Mouse (Mus musculus): Measurements from ENCODE around the gene Plcg2.

The Plcg2 gene

DNA sequence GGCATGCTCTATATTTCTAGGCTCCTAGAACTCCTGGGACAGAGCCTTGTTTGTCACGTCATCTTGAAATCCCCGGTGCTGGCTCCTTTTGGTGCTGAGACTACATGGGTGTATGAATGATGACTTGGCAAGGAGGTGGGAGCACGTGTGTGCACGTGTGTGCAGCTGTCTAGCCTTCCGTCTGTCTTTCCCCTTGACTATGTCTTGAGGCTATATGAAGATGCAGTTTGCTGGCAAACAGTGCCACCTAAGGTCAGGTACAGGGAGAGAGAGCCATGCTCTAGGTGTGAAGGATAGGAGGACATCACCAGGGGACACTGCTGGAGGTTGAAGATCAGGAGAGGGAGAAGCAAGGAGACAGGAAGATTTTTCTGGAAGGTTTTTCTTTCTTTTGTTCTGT, 49.9 kb downstream of the Plcg2 start:
- DNase-seq (ENCODE audit: low spot score), result no peak

DNA sequence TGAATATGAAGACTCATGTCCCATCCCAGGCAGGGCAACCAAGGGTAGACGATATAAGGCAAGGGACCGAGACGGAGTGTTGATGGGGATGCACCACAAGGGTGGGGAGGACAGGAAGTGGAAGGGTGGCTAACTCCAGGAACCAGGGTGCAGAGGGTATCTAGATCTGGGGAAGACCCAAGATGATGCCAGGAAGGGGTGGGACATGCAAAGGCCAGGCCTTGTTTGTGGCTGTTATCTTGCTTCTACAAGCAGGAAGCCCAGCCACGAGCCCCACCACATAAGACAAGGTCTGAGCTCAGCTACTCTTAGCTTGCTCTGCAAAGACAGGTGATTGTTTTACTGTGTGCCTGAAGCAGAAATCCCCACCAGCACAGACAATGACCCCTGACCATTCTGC, 50.4 kb downstream of the Plcg2 start:
- no peak for DNase-seq (ENCODE audit: low spot score)

DNA sequence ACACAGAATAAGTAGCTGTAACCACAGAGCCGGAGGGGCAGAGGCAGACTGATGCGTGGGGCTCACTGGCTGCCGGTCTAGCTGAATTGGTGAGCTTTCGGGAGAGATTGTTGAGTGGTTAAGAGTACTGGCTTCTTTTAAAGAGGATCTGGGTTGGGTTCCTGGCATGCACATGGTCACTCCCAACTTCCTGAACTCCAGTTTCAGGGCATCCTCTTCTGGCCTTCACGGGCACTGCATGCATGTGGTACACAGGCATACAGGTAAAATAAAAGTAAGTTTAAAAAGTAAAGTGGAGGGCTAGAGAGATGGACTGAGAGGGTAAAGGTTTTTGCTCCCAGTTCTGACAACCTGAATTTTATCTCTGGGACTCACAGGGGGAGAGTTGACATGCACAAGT, 52.4 kb downstream of the Plcg2 start:
- DNase-seq (ENCODE audit: low spot score), result no peak

DNA sequence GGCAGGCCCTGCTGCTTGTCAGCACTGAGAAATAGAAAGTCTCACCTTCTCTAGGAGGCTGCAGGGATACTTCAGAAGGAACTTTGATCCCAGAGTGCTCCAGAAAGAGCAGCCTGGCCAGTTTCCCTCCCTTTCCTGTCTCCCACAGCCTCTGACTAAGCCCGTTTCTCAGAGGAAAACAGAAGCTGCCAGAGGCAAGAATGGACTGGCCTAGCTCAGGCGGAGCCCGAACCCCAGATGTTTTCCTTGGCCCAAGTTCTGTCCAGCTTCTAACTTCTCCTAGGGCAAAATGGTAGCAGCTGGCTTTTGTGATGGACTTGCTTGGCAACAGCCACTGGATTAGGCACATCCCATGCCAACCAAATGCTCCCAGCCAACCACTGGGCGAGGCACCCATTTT, 62.9 kb downstream of the Plcg2 start:
- no peak for DNase-seq (ENCODE audit: low spot score)

DNA sequence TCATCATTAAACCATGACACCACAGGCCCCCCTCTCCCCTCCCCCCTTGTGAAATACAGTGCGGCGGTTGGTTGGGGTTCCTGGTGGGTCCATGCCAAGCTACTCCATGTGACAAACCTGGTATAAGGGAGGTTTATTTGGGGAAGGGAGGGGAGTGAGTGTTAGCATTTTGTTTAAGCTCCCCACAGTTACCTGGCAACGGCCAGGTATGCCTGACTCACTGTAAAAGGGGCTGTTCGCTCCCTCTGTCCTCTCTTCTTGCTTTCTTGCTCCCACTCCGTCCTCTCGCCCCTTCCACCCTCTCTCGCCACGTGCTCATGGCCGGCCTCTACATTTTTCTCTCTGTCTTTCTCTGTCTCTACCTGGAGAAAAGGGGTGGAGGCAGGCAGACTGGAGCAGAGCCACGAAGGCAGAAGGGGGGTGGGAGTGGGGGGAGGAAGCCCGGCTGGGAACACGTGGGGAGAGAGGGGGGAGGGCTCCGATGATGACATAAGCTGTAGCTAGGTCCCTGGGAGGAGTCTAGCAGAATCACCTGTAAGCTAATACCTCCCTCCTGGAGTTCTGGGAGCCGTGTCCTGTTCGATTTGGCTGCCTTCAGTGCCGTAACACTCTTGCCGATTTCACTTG, 63.8 kb downstream of the Plcg2 start:
- no peak for DNase-seq (ENCODE audit: low spot score)

DNA sequence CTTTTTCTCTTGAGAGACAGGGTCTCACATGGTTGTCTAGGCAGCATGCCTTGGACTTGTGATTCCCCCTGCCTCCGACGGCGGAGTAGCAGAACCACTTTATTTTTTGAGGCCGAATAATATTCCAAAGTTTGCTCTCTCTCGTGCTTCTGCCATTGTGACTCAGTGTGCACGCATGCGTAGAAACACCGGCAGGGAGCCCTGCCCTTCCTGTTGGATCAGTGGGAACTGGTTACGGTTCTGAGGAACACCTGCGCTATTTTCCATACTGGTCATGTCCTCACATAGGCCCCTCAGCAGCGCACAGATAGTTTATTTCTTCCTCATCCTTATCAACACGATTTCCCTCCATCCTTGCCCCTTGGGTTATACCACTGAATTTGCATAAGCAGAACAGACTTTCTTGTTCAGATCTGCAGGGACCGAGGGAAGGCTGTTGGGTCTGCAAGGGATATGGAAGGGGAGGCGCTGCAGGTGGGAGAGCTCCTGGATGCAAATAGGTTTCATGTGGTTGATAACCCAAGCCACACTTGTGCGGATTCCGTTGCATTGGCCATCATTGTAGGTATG, 64.4 kb downstream of the Plcg2 start:
- DNase-seq (ENCODE audit: low spot score), result no peak

DNA sequence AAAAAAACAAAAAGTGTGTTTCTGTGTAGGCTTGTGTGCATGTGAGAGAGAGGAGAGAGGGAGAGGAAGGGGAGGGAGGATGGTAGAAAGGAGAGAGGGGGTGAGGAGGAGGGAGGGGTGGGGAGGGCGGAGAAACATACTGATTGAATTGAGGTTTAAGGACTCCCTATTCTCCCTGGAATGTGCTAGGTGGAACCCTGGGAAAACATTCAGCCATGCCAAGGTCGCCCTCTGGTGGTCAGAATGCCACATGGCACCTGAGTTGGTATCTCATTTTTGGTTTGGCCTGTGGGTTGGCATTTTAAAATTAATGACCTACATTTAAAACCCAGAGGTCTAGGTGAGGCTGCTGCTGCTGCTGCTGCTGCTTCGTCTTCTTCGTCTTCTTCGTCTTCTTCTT, 71.3 kb downstream of the Plcg2 start:
- DNase-seq (ENCODE audit: low spot score), result no peak

DNA sequence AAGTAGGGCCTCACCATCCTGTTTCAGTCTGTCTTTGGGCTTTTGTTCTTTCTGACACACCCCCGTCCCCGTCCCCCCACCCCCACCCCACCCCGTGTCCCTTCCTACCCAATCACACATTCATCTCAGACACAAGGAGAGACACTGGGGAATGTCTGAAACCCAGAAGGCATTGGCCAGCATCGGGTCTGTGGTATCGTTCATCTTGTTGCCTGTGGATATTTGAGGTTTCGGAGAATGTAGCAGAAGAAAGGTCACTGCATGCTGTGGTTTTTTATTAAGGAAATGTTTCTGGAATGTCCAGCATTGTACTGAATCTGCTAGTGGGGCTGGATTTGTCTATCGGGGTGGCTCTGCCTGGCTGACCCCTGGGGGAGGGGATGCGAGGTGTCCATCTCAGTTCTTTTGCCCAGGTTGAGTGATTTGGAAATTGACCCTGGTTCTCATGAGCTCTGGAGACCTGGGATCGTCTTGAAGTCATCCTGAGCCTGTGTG, 78.2 kb downstream of the Plcg2 start:
- no peak for DNase-seq (ENCODE audit: low spot score)

DNA sequence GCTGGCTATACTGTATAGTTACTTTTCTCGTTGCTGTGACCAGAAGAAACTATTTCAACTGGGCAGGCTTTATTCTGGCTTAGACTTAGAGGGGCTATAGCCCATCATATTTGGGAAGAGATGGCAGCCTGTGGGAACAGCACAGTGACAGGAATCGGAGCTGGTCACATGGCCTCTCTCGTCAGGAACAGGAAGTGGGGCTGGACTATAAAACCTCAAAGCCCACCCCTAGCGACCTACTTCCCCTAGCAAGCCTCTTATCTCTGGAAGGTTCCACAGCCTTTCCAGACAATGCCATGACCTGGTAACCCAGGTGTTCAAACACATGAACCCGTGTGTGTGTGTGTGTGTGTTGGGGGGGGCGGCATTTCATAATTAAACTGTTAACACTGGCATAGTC, 79.0 kb downstream of the Plcg2 start:
- DNase-seq (ENCODE audit: low spot score), result no peak

DNA sequence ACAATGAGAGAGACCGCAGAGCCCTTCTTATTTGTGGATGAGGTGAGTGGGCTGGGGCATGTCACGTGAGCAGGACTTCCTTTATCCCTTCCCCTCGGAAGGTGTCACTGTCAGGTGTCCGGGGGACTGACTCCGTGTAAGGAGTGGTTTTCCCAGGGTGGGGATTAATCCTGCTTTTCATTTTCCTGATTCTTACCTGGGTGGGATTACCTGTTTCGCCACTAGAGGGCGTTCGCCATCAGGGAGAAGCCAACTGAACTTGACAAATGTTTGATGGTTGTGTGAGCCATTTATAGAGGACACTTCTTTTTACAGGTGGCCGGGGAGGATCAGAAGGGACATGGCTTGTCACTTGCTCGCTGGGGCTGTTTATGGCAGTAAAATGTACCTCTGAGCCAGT, 79.8 kb downstream of the Plcg2 start:
- DNase-seq (ENCODE audit: low spot score), result no peak

DNA sequence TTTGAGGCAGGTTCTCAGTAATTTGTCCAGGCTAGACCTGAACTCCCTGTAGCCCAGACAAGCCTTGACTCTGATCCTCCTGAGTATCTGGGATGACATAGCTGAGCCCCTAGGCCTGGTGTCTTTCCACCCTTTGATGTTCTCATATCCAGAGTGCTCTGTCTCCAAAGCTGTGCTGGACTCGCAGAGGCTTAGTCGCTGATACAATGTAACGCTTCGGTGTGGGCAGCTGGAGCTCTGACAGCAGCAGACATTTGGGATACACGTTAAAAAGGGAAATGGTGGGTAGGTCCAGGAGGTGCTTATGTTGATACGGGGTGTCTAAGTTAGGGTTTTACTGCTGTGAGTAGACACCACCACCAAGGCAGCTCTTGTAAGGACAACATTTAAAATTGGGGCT, 80.8 kb downstream of the Plcg2 start:
- no peak for DNase-seq (ENCODE audit: low spot score)

DNA sequence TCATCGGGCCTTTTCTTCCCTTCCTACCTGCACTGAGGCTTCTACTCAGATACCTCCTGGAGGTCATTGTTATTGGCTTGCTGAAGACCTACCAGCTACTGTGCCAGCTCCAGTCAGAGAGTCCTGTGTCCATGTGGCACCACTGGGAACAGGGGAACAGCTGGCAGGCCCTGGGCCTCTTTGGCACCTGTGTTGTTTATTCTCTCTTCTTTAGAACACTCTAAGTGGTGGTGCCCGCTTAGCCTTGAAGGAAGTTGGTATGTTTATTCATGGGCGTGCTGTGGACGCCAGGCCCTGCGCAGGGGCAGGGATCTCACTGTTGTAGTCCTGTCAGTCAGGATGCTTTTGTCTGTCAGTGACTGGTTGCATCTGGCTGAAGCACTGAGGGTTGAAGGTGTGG, 95.8 kb downstream of the Plcg2 start:
- no peak for DNase-seq (ENCODE audit: low spot score)

DNA sequence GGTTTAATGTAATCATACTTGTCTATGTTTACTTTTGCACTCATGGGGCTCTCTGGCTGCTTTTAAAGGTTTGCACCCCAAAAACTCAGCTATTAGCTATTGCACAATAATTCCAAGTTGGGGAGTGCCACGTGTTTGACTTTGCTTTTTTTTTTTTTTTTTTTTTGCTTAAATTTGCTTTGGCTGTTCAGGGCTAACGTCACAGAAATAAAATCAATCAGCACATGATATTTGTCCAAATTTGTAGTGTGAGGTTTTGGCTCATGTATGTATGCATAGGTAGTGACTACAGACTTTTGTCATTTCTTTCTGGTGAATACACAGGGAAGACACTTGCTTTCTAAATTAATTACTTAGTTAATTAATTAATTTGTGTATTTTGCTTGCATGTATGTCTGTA, 96.9 kb downstream of the Plcg2 start:
- no peak for DNase-seq (ENCODE audit: low spot score)

DNA sequence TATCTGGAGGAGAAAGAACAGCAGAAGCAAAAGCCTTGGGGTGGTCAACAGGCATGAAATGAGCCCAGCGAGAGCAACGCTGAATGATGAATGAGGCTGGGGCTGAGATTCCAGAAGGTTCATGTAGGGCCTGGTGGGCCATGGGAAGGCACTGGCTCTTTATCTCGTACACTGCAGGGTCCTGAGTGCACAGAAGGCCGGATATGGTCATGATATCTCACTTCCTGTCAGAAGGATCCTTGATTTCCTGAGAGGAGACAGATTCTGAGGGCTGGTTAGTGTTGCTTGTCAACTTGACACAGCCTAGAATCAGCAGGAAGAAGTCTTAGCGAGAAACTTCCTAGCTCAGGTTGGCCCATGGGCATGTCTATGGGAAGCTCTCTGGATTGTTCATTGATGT, 98.7 kb downstream of the Plcg2 start:
- no peak for DNase-seq (ENCODE audit: low spot score)

DNA sequence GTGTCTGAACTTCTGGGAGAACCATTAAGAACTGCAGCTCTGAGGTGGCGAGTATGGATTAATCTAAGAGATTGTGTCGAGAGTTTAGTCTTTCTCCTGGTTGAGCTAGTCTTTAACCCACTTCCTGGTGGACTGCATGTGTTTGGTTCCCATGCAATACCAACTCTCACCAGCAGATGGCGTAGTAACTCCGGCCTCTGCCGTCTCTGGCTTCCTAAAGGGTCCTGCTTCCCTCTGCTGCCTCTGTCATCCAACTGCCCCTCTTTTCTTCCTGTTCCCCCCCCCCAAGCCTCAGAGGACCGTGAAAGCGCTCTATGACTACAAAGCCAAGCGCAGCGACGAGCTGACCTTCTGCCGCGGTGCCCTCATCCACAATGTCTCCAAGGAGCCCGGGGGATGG, 102.7 kb downstream of the Plcg2 start:
- DNase-seq (ENCODE audit: low spot score), result no peak

DNA sequence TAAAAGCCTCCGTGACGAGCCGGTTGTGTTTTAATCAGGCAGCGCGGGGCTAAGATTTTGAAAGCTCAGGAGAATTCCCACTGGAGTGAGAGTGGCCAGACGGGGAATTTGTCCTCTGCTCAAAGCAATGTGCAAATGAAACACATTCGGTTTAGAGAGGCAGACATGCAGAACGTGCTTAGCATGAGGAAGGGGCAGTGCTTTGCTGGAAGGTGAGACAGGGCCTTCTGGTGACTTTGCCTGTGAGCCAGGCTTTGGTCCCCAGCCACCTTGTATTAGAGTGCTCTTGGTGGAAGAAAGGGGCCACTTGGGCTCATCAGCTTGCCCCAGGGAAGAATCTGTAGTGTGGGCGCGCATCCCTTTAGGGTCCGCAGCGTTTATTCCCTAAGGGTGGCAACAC, 106.0 kb downstream of the Plcg2 start:
- DNase-seq (ENCODE audit: low spot score), result no peak

DNA sequence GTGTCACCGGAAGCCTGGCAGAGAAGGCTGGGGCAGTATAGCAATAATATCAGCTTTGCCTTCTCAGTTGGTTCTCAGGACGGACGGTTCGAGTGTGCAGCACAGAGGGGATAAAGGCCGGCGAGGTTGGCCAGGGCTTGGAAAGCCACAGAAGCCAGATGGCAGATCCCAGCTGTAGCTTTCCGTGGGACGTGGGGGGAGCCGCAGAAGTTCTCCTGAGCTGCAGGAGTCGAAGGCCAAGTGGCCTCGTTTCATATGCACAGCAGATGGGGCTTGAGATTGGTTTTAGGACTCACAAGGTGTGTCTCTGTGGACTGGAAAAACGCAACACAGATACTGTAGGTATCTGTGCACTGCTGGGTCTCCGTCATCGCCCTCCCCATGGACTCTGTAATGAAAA, 106.6 kb downstream of the Plcg2 start:
- DNase-seq (ENCODE audit: low spot score), result no peak

DNA sequence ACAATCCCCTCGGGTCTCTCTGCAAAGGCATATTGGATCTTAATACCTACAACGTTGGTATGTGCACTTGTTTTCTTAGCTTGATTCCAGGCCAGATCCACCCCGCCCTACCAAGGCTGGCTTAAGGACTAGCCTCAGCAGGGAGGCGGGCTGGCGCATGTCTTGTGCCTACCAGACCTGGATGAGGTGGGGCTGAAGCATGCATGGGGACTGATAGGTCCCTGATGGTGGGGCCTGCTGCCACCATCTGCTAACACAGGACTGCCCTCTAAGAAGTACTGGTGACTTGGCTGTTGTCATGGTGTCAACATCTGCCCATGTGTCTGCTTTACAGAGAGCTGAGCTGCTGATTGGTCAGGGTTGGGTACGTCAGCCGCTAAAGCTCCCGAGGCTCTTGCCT, 107.1 kb downstream of the Plcg2 start:
- DNase-seq (ENCODE audit: low spot score), result no peak

DNA sequence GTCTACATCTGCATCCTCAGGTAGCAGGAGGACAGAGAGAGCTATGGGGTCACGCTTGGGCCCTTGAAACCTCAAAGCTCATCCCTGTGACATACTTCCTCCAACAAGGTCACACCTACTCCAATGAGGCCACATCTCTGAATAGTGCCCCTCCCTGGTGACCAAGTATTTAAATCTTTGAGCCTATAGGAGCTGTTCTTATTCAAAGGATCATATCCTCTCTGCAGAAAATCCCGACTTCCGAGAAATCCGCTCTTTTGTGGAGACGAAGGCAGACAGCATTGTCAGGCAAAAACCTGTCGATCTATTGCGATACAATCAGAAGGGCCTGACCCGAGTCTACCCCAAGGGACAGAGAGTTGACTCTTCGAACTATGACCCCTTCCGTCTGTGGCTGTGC, 112.4 kb downstream of the Plcg2 start:
- DNase-seq (ENCODE audit: low spot score), result no peak

DNA sequence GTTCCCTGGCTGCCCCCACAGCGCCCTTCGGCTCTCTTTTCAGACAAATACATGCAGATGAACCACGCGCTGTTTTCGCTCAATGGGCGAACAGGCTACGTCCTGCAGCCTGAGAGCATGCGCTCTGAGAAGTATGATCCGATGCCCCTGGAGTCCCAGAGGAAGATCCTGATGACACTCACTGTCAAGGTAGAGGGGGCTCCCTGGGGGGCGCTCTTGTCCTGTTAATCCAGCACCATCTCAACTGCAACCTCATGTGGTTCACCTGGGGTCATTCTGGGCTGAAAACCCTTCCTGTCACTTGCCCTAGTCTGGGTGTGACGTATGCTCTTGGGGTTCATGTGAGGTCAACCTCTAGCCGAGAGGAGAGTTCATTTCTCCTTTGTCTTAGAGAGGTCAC, 114.8 kb downstream of the Plcg2 start:
- no peak for DNase-seq (ENCODE audit: low spot score)

DNA sequence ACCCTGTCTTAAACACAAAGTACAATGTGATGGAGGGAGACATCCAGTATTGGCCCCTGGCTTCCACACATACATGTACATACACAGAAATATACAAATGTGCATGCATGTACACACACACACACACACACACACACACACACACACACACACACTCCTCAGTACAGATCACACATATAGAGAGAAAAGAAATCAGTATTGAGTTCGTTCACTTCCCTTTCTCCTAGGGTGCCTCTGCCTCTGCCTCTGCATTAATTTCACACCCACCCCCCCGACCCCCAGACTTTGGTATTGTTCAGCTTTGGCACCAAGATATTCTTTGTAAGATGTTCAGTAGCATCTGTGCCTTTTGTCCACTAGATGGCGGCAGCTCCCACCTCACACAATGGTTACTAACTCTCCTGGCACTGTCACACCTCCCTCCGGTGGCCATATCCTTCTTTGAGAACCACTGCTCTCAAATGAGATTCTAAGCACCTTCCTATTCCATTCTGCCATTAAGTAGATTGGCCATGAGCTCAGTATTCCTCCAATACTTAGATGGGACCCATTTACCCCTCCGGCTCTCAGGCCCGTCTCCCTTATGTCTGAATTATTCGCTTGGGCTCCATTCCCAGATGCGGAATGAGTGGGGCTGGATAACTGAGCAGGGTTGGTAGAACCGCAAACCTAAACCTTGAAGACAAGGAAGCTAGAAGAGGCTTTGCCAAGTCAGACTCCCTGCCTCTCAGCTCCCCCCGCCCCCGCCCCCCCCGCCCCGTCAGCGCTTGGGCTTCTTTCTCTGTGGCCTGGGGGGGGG, 128.1 kb downstream of the Plcg2 start:
- DNase-seq (ENCODE audit: low spot score), result no peak

DNA sequence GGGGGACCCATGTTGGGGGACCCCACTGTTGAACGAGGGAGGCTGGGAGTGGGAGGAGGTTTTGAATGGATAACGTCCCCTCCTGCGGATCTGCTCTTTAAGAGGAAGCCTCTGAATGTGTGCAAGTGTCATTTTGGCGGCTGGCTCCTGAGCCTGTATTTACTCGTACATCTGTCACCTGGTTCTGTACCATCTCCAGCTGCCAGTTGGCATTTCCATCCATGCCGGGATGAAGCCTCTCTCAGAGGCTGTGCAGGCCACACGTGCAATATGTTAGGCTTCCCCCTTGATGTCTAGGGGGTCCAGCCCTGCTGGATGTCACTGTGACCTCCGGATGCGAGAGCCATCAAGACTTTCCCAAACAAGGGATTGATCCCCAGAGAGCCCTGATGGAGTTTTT, 129.0 kb downstream of the Plcg2 start:
- no peak for DNase-seq (ENCODE audit: low spot score)

DNA sequence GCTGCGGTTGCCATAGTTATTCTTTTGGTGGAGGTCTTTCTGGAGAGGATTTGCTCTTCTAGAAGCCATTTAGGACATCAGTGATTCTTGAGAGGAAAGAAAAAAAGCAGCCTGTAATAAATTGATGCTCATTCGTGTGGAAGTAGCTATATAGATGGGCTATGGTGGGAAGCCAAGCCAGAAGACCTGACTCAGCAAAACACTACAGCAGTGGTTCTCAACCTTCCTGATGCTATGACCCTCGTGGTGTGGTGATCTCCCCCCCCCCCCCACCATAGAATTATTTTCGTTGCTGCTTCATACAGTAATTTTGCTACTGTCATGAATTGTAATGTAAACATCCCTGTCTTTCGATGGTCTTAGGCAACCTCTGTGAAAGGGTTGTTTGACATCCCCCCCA, 134.4 kb downstream of the Plcg2 start:
- no peak for DNase-seq (ENCODE audit: low spot score)

DNA sequence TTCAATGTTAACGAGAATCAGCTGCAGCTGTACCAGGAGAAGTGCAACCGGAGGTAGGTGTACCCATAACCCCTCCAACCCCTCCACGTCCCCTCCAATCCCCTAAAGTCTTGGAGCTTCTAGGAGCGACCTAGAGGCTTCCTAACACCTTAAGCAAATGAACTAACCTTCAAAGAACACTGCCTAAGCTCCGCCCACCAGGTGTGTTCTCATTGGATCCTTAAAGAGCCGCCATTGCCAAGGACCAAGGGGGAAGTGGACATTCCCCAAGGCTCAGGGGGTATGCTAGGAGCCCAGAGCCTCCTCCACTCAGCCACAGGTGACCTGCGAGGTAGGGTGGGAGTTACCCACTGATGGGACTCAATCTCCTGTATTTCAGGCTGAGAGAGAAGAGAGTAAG, 136.3 kb downstream of the Plcg2 start:
- DNase-seq (ENCODE audit: low spot score), result no peak

Data from ovary, adult 18-20 months (tissue).